Comparison of ENCODE assay signal across 11 mouse cellular contexts in the genomic region with DNA sequence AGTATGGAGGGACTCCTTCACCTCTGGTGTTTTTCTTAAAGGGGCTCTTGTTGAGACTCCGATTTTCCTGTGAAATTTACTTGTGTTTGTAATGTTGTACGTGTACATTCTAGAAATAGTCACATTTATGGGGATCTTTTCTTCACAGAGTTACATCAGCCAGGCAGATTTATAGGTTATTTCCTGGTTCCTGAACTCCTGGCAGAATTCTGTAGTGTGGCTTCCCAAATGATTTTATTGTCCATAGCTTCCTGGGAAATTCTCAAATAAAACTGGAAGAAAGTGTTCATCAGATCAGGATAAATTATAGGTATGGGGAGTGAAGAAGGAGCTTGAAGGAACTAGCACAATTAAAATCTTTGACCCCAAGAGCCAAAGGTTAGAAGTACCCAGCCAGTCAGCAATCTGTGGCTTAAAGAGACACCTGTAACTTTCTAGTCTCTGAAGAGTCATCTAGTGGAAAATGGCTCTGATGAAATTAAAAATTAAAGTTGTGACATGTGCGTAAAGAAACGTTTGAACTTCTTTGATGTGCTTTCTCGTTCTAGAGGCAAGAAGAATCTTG.
DNase-seq lines count a peak whose midpoint lies in the region; ATAC-seq and TF ChIP-seq lines count a peak whose summit lies in the region.
"Had no signal": no experiment of that assay in that cellular context is flagged by ENCODE, and none has a peak within 500 bp of the region (broad histone marks: within the 10 kb centered on the region; RNA-seq: fewer than 3 reads in every experiment).

No protein-coding gene starts in this region.

- 67% methylated on average over 5 of the region's 5 CpGs for WGBS in forebrain, postnatal 0 days
- WGBS in forebrain, embryonic 14.5 days, result 78% methylated on average over 5 of the region's 5 CpGs
- 57% methylated on average over 5 of the region's 5 CpGs for WGBS in midbrain, postnatal 0 days
- 72% methylated on average over 5 of the region's 5 CpGs for WGBS in midbrain, embryonic 14.5 days
- WGBS in stomach, embryonic 16.5 days, result 54% methylated on average over 5 of the region's 5 CpGs

- no peaks in the 10 kb centered on the region for H3K36me3 ChIP-seq in forebrain, postnatal 0 days (ENCODE audit: insufficient read depth)
- no peaks in the 10 kb centered on the region for H3K36me3 ChIP-seq in forebrain, embryonic 14.5 days (ENCODE audit: control insufficient read depth, insufficient read depth, low read length)
- H3K36me3 ChIP-seq in midbrain, postnatal 0 days (ENCODE audit: insufficient read depth, low read length), result no peaks in the 10 kb centered on the region
- H3K36me3 ChIP-seq in midbrain, embryonic 14.5 days (ENCODE audit: control insufficient read depth, insufficient read depth, low read length), result no peaks in the 10 kb centered on the region
- no peaks in the 10 kb centered on the region for H3K36me3 ChIP-seq in stomach, embryonic 16.5 days (ENCODE audit: control insufficient read depth, insufficient read depth, low read length)
- H3K36me3 ChIP-seq: G1E; liver, embryonic 13.5 days had no signal

- H3K27me3 ChIP-seq in forebrain, postnatal 0 days (ENCODE audit: insufficient read depth, low read length), result no peaks in the 10 kb centered on the region
- no peaks in the 10 kb centered on the region for H3K27me3 ChIP-seq in forebrain, embryonic 14.5 days (replicated peaks; ENCODE audit: control insufficient read depth, insufficient read depth, low read length)
- no peaks in the 10 kb centered on the region for H3K27me3 ChIP-seq in midbrain, postnatal 0 days (ENCODE audit: insufficient read depth, low read length)
- H3K27me3 ChIP-seq in midbrain, embryonic 14.5 days (ENCODE audit: control insufficient read depth, insufficient read depth, low read length), result no peaks in the 10 kb centered on the region
- H3K27me3 ChIP-seq in stomach, embryonic 16.5 days (ENCODE audit: control insufficient read depth, insufficient read depth, low read length), result no peaks in the 10 kb centered on the region
- H3K27me3 ChIP-seq: liver, embryonic 13.5 days had no signal

- H3K4me2 ChIP-seq in forebrain, postnatal 0 days (ENCODE audit: low read depth), result peak overlapping the region; percentile 27
- H3K4me2 ChIP-seq in forebrain, embryonic 14.5 days (ENCODE audit: low read length), result no peak overlapping the region
- 0 out of 2 replicates have a peak overlapping the region, but pooled peaks have one; percentile 12 for H3K4me2 ChIP-seq in midbrain, postnatal 0 days (ENCODE audit: low read depth, low read length, poor library complexity, severe bottlenecking)
- no peak overlapping the region for H3K4me2 ChIP-seq in midbrain, embryonic 14.5 days (ENCODE audit: low read length)
- H3K4me2 ChIP-seq in stomach, embryonic 16.5 days (ENCODE audit: low read depth, low read length), result peak overlapping the region; percentile 28
- H3K4me2 ChIP-seq: liver, embryonic 13.5 days had no signal

- no peak for DNase-seq in forebrain, postnatal 0 days
- no peak for DNase-seq in forebrain, embryonic 14.5 days (ENCODE audit: low spot score)
- peak; percentile 12 to 21 for DNase-seq in kidney, adult 8-10 months
- no peak for DNase-seq in kidney, adult 18-20 months
- DNase-seq in midbrain, postnatal 0 days (ENCODE audit: low spot score), result no peak
- no peak for DNase-seq in midbrain, embryonic 14.5 days
- DNase-seq: liver, embryonic 13.5 days had no signal

- H3K9ac ChIP-seq in forebrain, postnatal 0 days, result no peak overlapping the region
- no peak overlapping the region for H3K9ac ChIP-seq in forebrain, embryonic 14.5 days (ENCODE audit: low read length)
- H3K9ac ChIP-seq in midbrain, postnatal 0 days (replicated peaks; ENCODE audit: low read length, poor library complexity, severe bottlenecking), result no peak overlapping the region
- H3K9ac ChIP-seq in midbrain, embryonic 14.5 days (replicated peaks; ENCODE audit: low read length), result no peak overlapping the region
- H3K9ac ChIP-seq in stomach, embryonic 16.5 days (ENCODE audit: low read length), result no peak overlapping the region
- H3K9ac ChIP-seq: liver, embryonic 13.5 days had no signal

- ATAC-seq in forebrain, postnatal 0 days, result no peak
- ATAC-seq in forebrain, embryonic 14.5 days, result no peak; the same call in 1 of the 2 replicates
- ATAC-seq in midbrain, postnatal 0 days (ENCODE audit: low FRiP score), result no peak; the same call in 1 of the 2 replicates
- ATAC-seq in midbrain, embryonic 14.5 days (ENCODE audit: low FRiP score, low TSS enrichment), result no peak
- ATAC-seq in stomach, embryonic 16.5 days (ENCODE audit: insufficient read depth, low FRiP score), result no peak
- no peak for ATAC-seq in megakaryocyte-erythroid progenitor cell, adult 5-6 weeks (replicated peaks; ENCODE audit: low FRiP score, low TSS enrichment, poor library complexity, severe bottlenecking)

- H3K4me3 ChIP-seq in forebrain, postnatal 0 days (ENCODE audit: low read depth, low read length), result no peak overlapping the region
- H3K4me3 ChIP-seq in forebrain, embryonic 14.5 days (ENCODE audit: low read depth, low read length), result no peak overlapping the region
- H3K4me3 ChIP-seq in midbrain, postnatal 0 days (ENCODE audit: low read depth, low read length), result no peak overlapping the region
- no peak overlapping the region for H3K4me3 ChIP-seq in midbrain, embryonic 14.5 days (replicated peaks; ENCODE audit: low read depth, low read length)
- H3K4me3 ChIP-seq in stomach, embryonic 16.5 days (replicated peaks; ENCODE audit: low read length), result 0 out of 2 replicates have a peak overlapping the region, but pooled peaks have one; percentile 15
- H3K4me3 ChIP-seq: liver, embryonic 13.5 days had no signal

- H3K27ac ChIP-seq in forebrain, postnatal 0 days (ENCODE audit: low read depth, low read length), result no peak overlapping the region
- no peak overlapping the region for H3K27ac ChIP-seq in forebrain, embryonic 14.5 days (ENCODE audit: low read depth, low read length)
- H3K27ac ChIP-seq in midbrain, postnatal 0 days (ENCODE audit: low read depth, low read length), result no peak overlapping the region
- H3K27ac ChIP-seq in midbrain, embryonic 14.5 days (replicated peaks; ENCODE audit: low read depth, low read length), result no peak overlapping the region
- no peak overlapping the region for H3K27ac ChIP-seq in stomach, embryonic 16.5 days (ENCODE audit: low read length)
- H3K27ac ChIP-seq: liver, embryonic 13.5 days; macrophage had no signal

- no peaks in the 10 kb centered on the region for H3K4me1 ChIP-seq in forebrain, postnatal 0 days (ENCODE audit: insufficient read depth)
- H3K4me1 ChIP-seq in forebrain, embryonic 14.5 days (ENCODE audit: control insufficient read depth, insufficient read depth, low read length), result no peaks in the 10 kb centered on the region
- no peaks in the 10 kb centered on the region for H3K4me1 ChIP-seq in midbrain, postnatal 0 days (ENCODE audit: insufficient read depth, low read length)
- H3K4me1 ChIP-seq in midbrain, embryonic 14.5 days (ENCODE audit: control insufficient read depth, insufficient read depth, low read length), result no peaks in the 10 kb centered on the region
- no peaks in the 10 kb centered on the region for H3K4me1 ChIP-seq in stomach, embryonic 16.5 days (ENCODE audit: control insufficient read depth, insufficient read depth, low read length)
- H3K4me1 ChIP-seq: liver, embryonic 13.5 days had no signal

- no peaks in the 10 kb centered on the region for H3K9me3 ChIP-seq in forebrain, postnatal 0 days (ENCODE audit: low read length)
- no peaks in the 10 kb centered on the region for H3K9me3 ChIP-seq in forebrain, embryonic 14.5 days (replicated peaks; ENCODE audit: control insufficient read depth, low read length)
- no peaks in the 10 kb centered on the region for H3K9me3 ChIP-seq in midbrain, postnatal 0 days (ENCODE audit: low read length)
- no peaks in the 10 kb centered on the region for H3K9me3 ChIP-seq in midbrain, embryonic 14.5 days (ENCODE audit: control insufficient read depth, low read length)
- H3K9me3 ChIP-seq in stomach, embryonic 16.5 days (replicated peaks; ENCODE audit: control insufficient read depth, low read length), result no peaks in the 10 kb centered on the region
- H3K9me3 ChIP-seq: G1E; liver, embryonic 13.5 days had no signal

- no peak for TF ChIP-seq CTCF in forebrain, postnatal 0 days (IDR thresholded peaks at IDR 0.05; ENCODE audit: low read depth)
- no peak for TF ChIP-seq CTCF in midbrain, postnatal 0 days (IDR thresholded peaks at IDR 0.05)

Comparison
In these comparisons a context has a peak if more than half of its experiments do, and no peak if none do; other contexts are left out.
1. DNase-seq: peak in kidney, adult 8-10 months (2 of 2); none in forebrain, postnatal 0 days (single experiment), forebrain, embryonic 14.5 days (single experiment), kidney, adult 18-20 months (single experiment), midbrain, postnatal 0 days (single experiment) and midbrain, embryonic 14.5 days (single experiment).
2. H3K4me2 ChIP-seq: peak in forebrain, postnatal 0 days (single experiment), midbrain, postnatal 0 days (single experiment) and stomach, embryonic 16.5 days (single experiment); none in forebrain, embryonic 14.5 days (single experiment) and midbrain, embryonic 14.5 days (single experiment).